Mouse (Mus musculus) heart, postnatal 4 days (tissue): ENCODE data around the gene D630036H23Rik. TPM values are rescaled to one million over a fixed set of nuclear protein-coding genes. Genes with fewer than 3 reads are reported as not detected.
"Not testable (repeated sequence)": the region's sequence is repeated elsewhere in the genome, so short reads cannot be mapped to it uniquely, and the experiment has no call there.

Source experiments
- DNase-seq: peaks from one replicate; pipeline ENCODE4 v3.0.0; 2021
- total RNA-seq, 2 experiments: library from RNA; stranded (reverse); gene quantifications; 2 replicates each; pipeline ENCODE4 v1.2.3; 2021

D630036H23Rik gene
- total RNA-seq = 1 to 10 TPM; 1.1 to 1.5 TPM

DNA sequence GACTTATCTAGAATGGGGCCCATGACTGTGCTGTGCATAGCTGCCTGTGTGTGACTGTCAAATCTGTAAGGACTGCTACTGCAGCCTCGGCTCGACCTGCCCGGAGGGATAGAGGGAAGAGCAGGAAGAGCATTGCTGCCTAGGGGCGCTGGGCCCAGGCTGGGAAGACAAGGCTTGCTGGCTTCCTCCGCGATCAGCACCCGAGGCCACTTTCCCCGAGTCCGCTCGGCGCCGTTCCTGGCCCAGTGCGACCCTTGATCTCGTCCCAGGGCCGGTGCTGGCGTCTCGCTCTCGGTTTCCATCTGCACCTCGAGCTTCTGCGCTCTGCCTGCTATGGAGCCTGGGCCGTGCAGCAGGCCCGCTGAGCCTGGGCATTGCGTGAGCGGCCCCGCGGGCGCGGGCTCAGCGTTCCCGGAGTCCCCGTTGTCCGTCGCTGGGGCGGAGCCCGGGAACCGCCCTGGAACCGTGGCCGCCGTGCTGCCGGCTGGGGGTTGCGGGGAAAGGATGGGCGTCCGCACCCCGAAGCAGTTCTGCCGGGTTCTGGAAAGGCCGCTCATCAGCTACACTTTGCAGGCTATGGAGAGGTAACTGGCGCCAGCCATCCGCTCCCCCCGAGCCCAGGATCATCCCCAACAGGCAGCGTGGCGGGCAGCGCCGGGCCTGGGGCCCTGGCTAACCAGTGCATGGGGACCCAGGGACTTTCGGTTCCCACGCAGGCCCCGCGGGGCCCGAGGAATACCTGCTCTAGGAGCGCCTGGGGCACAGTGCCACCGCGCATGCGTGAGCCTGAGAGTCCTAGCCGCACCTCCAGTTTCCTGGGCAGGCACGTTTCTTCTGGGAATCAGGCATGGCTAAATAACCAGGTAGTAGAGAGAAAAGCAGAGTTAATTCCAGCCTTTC is at the start of gene D630036H23Rik, which contains the start of gene Ispd:
Gene D630036H23Rik, minus strand, starts transcription at position 741 of the 900 bp plus-strand sequence.
Gene Ispd, plus strand, starts transcription at position 10 of the 900 bp plus-strand sequence.
- DNase-seq = peak; percentile 88

DNA sequence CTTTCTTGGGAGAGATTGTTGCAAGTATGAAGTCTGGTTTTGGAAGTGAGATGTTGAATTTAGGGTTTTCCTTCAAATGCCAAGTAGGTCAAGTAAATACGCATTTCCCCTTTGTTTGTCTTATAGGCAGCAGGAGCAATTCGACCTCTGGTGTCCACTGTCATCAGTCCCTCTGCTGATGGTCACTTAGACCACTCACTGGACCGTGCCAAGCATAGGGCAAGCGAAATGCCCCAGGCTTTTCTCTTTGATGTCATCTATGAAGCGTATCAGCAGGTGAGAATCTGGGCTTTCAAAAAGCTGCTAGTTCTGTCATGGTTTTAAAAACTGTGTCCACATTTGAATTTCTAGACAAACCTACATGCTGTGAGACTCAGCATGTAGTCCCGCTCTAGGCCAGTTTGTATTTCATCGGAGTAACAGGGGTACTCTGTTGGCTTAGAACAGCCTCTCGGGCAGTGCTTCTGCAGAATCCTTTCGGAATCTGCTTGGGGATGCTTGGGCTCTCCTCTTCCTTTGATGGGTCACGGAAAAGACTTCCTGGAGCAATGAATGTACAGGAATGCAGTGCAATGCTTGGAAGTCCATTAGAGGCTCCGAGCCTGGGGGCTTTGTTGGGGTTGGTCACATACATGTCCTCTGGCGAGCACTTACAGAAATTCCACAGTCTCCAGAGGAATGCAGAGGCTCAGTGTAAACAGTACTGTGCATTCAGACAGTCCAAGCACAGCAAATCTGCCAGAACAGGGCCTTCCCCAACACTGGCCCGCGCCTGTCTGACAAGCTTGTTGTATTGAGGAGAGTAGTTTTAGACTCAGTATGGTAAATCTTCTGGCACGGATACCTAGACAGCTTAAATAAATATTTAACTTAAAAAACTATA is 44.4 kb upstream of the D630036H23Rik start:
- no peak for DNase-seq

DNA sequence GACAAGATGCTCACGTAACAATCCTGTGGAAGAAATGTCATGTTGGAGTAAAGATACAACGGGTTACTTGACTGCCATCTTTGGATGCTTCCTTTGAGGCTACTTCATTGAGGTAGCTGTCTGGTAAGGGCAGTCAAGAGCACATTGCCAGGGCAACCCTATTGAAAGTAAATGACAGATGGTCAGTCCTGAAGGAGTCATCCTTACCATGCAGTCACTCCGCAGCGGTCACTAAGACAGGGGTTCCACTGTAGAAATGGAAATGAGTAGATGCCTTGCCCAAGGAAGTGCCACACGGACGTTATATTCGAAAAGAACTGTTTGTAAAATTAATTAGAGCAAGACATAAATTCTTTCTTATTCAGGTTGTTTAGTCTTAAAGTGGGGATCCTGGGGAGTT is 43.3 kb upstream of the D630036H23Rik start:
- no peak for DNase-seq

DNA sequence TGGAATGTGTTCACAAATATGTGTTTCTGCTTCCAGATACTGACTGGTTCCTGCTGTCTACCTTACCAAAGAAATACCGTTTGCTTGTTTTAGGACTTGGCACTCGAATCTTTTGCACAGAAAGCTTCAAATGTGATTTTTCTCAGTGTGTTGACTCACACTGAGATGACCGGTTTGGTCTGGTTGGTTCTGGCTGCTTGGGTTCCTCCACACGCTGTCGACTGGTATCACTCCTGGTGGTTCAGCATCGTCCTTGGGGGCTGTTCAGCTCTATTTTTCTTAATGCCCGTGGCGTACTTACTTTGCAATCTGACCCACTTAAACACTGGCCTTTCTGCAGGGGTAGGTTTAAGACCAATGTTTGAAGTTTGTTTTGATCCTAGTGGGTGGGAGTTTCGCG is 41.7 kb upstream of the D630036H23Rik start:
- DNase-seq = no peak

DNA sequence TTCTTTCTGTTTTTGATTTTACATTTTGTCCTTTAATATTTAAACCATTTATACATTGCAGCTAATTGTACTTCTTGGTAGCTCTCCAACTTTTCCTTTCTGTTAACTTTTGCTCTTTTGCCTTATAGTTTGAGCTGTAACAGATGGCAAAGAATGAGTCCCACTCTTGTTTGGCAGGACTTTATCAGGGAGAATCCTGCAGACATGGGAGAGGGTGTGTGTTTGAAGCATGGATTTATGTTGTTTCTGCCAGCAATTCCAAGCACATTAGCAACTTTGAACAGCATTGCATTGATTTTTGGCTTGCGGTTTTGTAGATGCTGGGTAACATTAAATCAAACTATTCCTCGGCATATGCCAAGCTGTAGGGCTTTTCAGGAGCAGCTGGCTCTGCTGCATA is 13.1 kb upstream of the D630036H23Rik start:
- DNase-seq = no peak

DNA sequence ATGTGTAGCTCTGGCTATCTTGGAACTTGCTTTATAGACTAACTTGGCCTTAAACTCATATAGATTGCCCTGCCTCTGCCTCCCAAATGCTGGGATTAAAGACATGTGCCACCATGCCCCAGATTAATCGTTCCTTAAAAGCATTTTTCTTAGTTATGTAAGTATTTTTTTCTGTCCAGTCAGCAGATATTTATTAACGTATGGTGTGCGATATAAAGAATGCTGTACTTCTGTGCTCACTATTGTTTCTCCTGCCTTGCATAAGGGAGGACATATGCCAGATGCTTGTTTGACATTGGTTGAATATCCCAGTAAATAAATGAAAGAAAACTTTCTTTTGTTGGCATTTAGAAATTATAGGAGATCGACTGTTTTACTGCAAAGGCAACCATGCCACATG is 5.0 kb upstream of the D630036H23Rik start:
- DNase-seq = no peak

DNA sequence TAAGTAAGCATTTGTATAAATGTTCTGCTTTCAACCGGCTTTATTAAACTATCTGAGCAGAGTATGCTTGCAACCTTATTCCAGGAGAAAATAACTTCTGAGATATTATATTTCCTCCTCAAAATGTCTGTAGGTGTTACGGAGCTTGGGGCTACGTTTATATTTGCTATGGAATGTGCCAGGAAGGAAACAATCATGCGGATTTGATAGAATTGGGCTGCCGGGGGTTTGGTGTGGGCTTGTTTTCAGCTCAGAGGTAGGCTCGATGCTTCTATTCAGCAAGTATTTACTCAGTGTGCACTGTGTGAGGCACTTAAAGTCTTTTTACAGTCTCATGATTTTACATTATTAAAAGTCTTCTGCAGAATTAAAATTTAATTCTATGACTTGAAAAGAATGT is 3.4 kb upstream of the D630036H23Rik start:
- no peak for DNase-seq

DNA sequence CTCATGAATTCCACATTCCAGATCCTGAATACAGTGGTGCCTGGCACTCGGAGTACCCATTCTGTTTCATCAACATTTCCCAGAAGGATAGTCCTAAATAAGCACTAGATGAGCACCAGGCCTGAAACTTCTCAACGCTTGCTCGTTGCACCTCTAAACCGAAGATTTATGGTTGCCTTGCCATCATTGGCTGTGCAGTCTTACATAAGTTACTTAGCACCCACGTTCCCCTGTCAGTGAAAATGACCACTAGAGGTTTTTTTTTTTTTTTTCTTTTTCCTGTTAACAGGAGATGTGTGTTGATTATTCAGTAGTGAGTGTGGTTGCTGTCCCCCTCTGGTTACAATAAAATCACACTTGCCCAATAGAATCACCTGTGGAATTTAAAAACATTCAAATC is 1.2 kb downstream of the D630036H23Rik start:
- DNase-seq = no peak

DNA sequence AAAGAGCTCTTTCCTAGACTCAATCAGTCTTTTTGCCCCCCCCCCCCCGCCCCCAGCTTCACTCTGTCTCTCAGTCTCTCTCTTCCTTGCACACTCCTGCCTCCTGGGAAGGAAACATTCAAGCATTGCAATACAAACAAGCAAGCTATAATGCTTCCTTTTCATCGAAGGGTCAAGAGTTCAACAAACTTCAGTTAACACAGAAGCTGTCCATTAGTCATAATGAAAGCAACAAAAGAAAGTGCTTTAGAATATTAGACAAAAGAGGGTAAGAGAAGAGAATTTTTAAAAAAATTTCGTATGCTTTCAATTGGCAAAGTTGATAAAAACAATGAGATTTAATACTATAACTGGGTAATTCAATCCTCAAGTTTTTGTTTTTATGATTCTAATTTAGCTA is 1.7 kb downstream of the D630036H23Rik start:
- DNase-seq = no peak

DNA sequence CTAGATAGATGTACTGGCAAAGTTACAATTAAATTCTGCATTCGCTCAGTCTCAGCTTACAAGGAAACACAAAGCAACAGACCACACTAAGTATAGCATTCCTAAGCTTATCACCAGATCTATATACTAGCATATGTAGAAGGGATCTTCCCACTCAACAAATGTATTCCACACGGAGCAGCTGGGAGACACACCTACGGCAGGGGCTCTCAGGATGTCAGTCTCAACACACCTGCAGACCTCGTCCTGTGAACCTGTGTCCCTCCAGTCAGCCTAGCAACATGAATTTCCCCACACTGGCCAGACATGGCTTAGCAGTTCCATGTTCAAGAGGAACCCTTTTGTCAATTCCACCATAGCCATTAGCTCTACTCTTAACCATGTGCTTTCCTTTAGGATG is 5.6 kb downstream of the D630036H23Rik start:
- not testable (repeated sequence) for DNase-seq

DNA sequence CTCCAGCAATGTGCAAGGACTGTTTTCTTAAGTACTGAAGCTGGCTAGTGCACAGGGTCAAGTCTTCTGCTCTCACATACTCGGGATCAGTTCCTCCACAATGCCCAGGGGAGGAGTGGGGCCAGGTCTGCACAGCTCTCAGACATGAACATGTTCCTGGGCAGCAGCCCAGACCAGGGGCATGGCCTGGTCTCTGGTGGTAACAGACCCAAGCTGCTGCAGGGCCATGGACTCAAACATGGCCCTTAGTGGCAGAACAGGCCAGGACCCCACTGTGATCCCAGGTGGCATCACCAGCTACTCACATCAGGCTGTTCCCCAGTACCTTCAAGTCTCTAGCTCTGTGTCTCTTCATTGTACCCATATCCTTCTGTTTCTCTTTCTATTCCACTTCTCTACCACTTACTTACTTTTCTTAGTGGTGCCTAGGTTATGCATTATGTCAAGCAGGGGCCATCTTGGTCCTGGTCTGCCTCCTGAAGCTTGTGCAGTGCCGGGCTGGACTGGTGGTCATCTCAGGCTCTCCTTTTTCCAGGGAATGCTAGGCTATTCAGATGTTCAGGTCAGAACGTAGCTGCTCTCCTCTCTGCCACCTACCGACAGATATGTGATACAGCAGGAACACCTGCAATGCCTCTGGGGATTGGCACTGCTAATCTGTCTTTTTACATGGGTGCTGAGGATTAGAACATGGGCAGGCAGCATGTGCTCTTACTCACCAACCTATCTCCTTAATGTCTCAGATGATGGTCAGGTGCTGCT is 8.6 kb downstream of the D630036H23Rik start:
- no peak for DNase-seq

DNA sequence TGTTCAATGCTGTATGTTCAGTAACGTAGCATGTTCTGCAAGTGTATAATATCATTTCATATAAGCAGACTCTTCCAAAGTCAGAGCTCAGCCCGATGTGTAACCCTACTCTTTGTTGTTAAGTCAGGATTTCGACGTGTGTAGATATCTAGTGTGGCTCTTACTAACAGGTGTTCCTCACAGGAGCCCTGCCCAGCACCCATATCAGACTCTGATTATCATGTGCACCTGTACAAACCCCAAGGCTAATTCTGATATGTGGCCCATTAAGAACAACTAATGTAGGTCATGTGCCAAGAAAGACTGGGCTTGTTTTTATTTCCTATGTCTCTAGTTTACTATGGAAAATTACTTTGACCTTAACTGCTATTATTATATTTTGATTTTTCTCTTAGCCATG is 18.0 kb downstream of the D630036H23Rik start:
- no peak for DNase-seq

DNA sequence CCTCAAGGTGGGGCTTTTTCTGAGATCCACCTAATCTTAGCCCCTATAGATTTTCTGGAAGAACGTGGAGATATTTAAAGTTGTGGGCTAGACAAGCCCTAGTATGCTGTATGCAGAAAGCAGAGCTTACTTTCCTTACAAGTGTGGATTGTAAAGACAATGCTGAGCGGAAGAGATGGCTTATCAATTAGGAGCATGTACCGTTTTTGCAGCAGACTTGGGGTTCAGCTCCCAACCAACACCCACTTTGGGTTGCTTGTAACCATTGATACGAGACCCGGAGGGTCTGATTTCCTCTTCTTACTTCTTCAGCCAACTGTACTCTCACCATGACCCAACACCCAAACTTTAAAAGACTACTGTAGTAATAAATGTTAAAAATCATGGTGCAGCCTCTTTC is 21.3 kb downstream of the D630036H23Rik start:
- no peak for DNase-seq

DNA sequence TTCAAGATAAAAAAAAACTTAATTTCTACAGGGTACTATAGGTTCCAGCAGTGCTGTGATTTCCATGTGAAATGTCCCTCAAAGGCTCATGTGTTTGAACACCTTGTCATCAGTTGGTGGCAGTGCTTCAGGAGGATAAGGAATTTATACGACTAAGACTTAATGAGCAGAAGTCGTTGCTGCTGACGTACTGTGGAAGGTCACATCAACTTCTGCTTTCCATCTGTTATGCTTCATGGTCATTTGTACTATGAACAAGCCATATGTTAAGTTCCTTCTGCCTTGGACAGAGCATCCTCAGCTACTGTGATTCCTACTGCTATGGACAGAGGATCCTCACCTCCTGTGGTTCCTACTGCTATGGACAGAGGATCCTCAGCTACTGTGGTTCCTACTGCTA is 21.9 kb downstream of the D630036H23Rik start:
- no peak for DNase-seq

DNA sequence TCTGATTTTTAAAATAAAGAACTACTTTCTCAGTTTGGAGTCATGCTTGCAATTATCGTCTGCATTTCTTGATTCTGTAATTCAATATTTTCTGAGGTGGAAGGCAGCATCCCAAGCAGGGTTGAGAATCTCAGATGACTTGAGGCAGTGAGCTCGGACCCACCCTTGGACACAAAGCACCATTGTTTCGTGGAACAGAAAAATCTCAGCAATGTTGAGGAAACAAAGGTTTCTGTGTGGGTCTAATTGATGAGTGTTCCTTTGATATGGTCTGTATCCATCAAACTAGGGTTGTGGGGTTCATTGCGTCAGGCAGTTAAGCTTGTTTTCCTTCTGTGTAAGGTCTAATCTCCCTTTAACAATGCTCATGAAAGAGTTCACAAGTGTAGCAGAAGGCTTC is 37.9 kb downstream of the D630036H23Rik start:
- DNase-seq = no peak

DNA sequence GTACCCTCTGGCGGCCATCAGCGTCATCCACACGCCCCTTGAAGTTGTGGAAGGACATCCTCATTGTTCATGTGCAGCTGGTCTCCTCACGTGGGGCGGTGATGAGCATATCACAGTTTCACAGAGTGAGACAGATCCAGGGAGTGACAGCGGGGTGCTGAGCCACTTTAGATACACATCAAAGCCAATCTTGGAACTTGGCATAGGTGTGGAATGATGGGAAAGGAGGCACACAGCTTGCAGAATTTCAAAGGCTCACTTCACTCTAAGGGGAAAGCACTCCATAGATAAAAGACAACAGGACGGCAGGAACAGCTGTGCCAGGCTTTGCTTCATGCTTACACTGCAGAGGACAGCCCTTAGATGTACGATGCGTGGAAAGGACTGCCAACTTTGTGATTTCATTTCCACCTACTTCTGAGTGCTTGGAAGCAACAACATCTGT is 48.1 kb downstream of the D630036H23Rik start:
- no peak for DNase-seq

DNA sequence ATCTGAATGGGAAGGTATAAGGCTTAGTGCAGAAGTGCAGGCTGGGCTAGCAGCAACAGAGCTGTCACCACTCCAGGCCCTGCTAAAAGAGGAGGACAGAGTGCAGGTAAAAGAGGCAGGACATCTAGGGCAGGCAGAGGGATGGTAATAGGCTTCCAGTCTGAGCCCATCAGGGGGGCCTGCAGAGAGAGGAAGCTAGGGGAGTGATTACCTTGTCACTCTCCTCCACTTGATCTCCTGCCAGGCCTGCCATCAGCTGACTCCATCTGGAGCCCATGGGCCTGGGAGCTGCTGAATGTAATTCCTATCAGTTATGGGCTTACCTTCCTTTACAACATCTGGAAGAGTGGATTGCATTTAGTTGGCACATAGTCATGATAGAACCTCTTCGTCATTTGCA is 49.3 kb downstream of the D630036H23Rik start:
- DNase-seq = no peak

Other genes starting within 250 kb of the D630036H23Rik start
- gene Ankmy2, start 225.1 kb downstream of the D630036H23Rik start, total RNA-seq = 10 to 100 TPM; 22.1 to 23.6 TPM
- gene Bzw2, start 224.1 kb downstream of the D630036H23Rik start, total RNA-seq = 100 to 1,000 TPM; 168 to 170 TPM
- not detected for gene Lrrc72, start 128.8 kb downstream of the D630036H23Rik start, total RNA-seq
- gene Sostdc1, start 68.0 kb downstream of the D630036H23Rik start, total RNA-seq = under 1 TPM; 0.38 to 0.41 TPM
- 1 to 10 TPM; 9.3 to 9.5 TPM for gene Ispd, start 731 bp downstream of the D630036H23Rik start, total RNA-seq